Mouse (Mus musculus) heart, postnatal 14 days (tissue): ENCODE results near the gene Ddx43. TPM values are rescaled to one million over a fixed set of nuclear protein-coding genes. Genes with fewer than 3 reads are reported as not detected.

ENCODE experiments used
- DNase-seq, 2 experiments: peaks; one replicate each; pipeline ENCODE4 v3.0.0; 2021 to 2022
- intact Hi-C: fragments of 180-260 bp; cut with DNase I; formaldehyde crosslinking; loops from one replicate; pipeline ENCODE4 v1.15.1; 2025
- total RNA-seq, 2 experiments: library from RNA; stranded (reverse); gene quantifications; 2 replicates each; pipeline ENCODE4 v1.2.3; 2021

The Ddx43 gene
- total RNA-seq, 2 experiments from 2014 or later, result not detected

GRCm38 (mm10) chr9:78430486-78430885, 34.9 kb downstream of the Ddx43 start:
- no peak for DNase-seq
- intact Hi-C loops, result no loop called here

GRCm38 (mm10) chr9:78432471-78432870, 36.9 kb downstream of the Ddx43 start:
- intact Hi-C loops, result no loop called here
- DNase-seq, result no peak

GRCm38 (mm10) chr9:78439426-78439825, 43.8 kb downstream of the Ddx43 start:
- no peak for DNase-seq
- intact Hi-C loops, result loop anchor here (5.0 kb wide), 1 partner anchor 77 kb away; no protein-coding TSS in a partner anchor

- DNase-seq, result no peak
- intact Hi-C loops, result loop anchor here (10.0 kb wide), 1 partner anchor 337 kb away; the partner anchor contains the start of genes Fbxo9 and Ick
Observed at GRCm38 (mm10) chr9:78442237-78442578, 46.6 kb downstream of the Ddx43 start.

- intact Hi-C loops, result loop anchor here (10.0 kb wide), 1 partner anchor 338 kb away; the partner anchor contains the start of genes Fbxo9 and Ick
- DNase-seq, result peak; percentile 69 to 70
Observed at GRCm38 (mm10) chr9:78442579-78443392, 47.2 kb downstream of the Ddx43 start, which contains the start of gene Cgas. Cgas (minus strand) TSS chr9:78443237.

- intact Hi-C loops, result loop anchor here (10.0 kb wide), 1 partner anchor 343 kb away; the partner anchor contains the start of genes Fbxo9 and Ick
- DNase-seq, result no peak
Observed at GRCm38 (mm10) chr9:78447606-78447972, 52.0 kb downstream of the Ddx43 start.

GRCm38 (mm10) chr9:78447973-78448873, 52.6 kb downstream of the Ddx43 start, which contains the start of the genes Mto1 and Gm17324:
Mto1 (plus strand) TSS chr9:78448208.
Gm17324 (minus strand) TSS chr9:78448786.
- peak; percentile 93 for DNase-seq
- intact Hi-C loops, result loop anchor here (2.0 to 10.0 kb wide), 2 partner anchors 33 to 343 kb away; partner anchors contain the start of genes Fbxo9 and Ick

GRCm38 (mm10) chr9:78450404-78450803, 54.8 kb downstream of the Ddx43 start:
- intact Hi-C loops, result no loop called here
- no peak for DNase-seq

- intact Hi-C loops, result no loop called here
- peak in 1 of 2 experiments; percentile 10 for DNase-seq
Observed at GRCm38 (mm10) chr9:78451382-78451781, 55.8 kb downstream of the Ddx43 start.

- no peak for DNase-seq
- intact Hi-C loops, result no loop called here
Observed at GRCm38 (mm10) chr9:78457026-78457425, 61.4 kb downstream of the Ddx43 start.

- intact Hi-C loops, result no loop called here
- no peak for DNase-seq
Observed at GRCm38 (mm10) chr9:78463337-78463736, 67.8 kb downstream of the Ddx43 start.

- intact Hi-C loops, result no loop called here
Observed at GRCm38 (mm10) chr9:78465725-78466124, 70.1 kb downstream of the Ddx43 start.

More at GRCm38 (mm10) chr9:78465725-78466124, 70.1 kb downstream of the Ddx43 start:
- DNase-seq, result no peak

Other genes with a start within 250 kb of the Ddx43 start
- 10 to 100 TPM; 60.1 to 70.6 TPM for gene Gsta4, start 213.0 kb upstream of the Ddx43 start, total RNA-seq
- gene Gsta1, start 165.1 kb upstream of the Ddx43 start, total RNA-seq, result under 1 TPM in 1 of 2 experiments, not detected in 1; 0.55 TPM
- gene Gm3776, start 138.6 kb upstream of the Ddx43 start, total RNA-seq, result not detected
- not detected for gene Gm10639, start 105.9 kb upstream of the Ddx43 start, total RNA-seq
- not detected for gene Omt2a, start 81.0 kb upstream of the Ddx43 start, total RNA-seq
- gene Omt2b, start 68.2 kb upstream of the Ddx43 start, total RNA-seq, result not detected
- not detected for gene Gsta2, start 40.0 kb upstream of the Ddx43 start, total RNA-seq
- not detected for gene Dppa5a, start 27.6 kb upstream of the Ddx43 start, total RNA-seq
- gene Ooep, start 17.1 kb upstream of the Ddx43 start, total RNA-seq, result not detected
- gene Cgas, start 47.5 kb downstream of the Ddx43 start, total RNA-seq, result under 1 TPM; 0.45 to 0.68 TPM
- 10 to 100 TPM; 20.6 to 23.5 TPM for gene Mto1, start 52.4 kb downstream of the Ddx43 start, total RNA-seq
- gene Gm17324, start 53.0 kb downstream of the Ddx43 start, total RNA-seq, result not detected
- 1,000 to 10,000 TPM; 1,986 to 2,287 TPM for gene Eef1a1, start 93.4 kb downstream of the Ddx43 start, total RNA-seq
- gene Slc17a5, start 192.3 kb downstream of the Ddx43 start, total RNA-seq, result 1 to 10 TPM; 5.7 to 6.9 TPM
- 1 to 10 TPM; 7.0 to 7.1 TPM for gene Cd109, start 219.8 kb downstream of the Ddx43 start, total RNA-seq